Mouse (Mus musculus): ENCODE measurements around the gene Uba1. TPM values are rescaled to one million over a fixed set of nuclear protein-coding genes. Genes with fewer than 3 reads are reported as not detected.
A peak's percentile ranks its signal among the peaks of the same experiment; 100 is the strongest.

Uba1 gene
- polyA plus RNA-seq, 1 experiment from 2014 or later = 189 TPM

- Histone ChIP-seq H3K4me3 (ENCODE audit: low read depth, low read length) (peak overlapping the region; percentile 64), H3K9me3 (ENCODE audit: control insufficient read depth, low read length) (no peaks in the 10 kb centered on the region), H3K27me3 (replicated peaks; ENCODE audit: control insufficient read depth, insufficient read depth, low read length) (no peaks in the 10 kb centered on the region), H3K36me3 (ENCODE audit: control insufficient read depth, insufficient read depth, low read length) (no peaks in the 10 kb centered on the region), H3K4me2 (peak overlapping the region; percentile 75), H3K9ac (ENCODE audit: low read depth, low read length) (peak overlapping the region; percentile 70), H3K27ac (ENCODE audit: low read depth, low read length) (peak overlapping the region; percentile 40; the same call in 1 of the 2 replicates), H3K4me1 (replicated peaks; ENCODE audit: control insufficient read depth, insufficient read depth, low read length) (0 out of 2 replicates have a peak, but pooled peaks cover 2% of the 10 kb centered on the region)
- ATAC-seq (replicated peaks; ENCODE audit: low FRiP score) (peak; percentile 10; the same call in 1 of the 2 replicates), DNase-seq (ENCODE audit: low spot score) (peak; percentile 42)
- 14% methylated on average over 24 of the region's 24 CpGs for WGBS
Measured at GRCm38 (mm10) chrX:20658891-20659406, 823 bp downstream of the Uba1 start.

- peaks cover 7% of the 10 kb centered on the region for H3K4me1 ChIP-seq (replicated peaks; ENCODE audit: control insufficient read depth, insufficient read depth, low read length)
- no peaks in the 10 kb centered on the region for H3K27me3 ChIP-seq (replicated peaks; ENCODE audit: control insufficient read depth, insufficient read depth, low read length)
- H3K4me2 ChIP-seq = no peak overlapping the region; the same call in 1 of the 2 replicates
- no peaks in the 10 kb centered on the region for H3K9me3 ChIP-seq (ENCODE audit: control insufficient read depth, low read length)
- no peak overlapping the region for H3K27ac ChIP-seq (ENCODE audit: low read depth, low read length)
- no peak overlapping the region for H3K9ac ChIP-seq (ENCODE audit: low read depth, low read length)
- H3K36me3 ChIP-seq (ENCODE audit: control insufficient read depth, insufficient read depth, low read length) = no peaks in the 10 kb centered on the region; the same call in 1 of the 2 replicates
- no peak for ATAC-seq (replicated peaks; ENCODE audit: low FRiP score)
- WGBS = 27% methylated on average over 5 of the region's 5 CpGs
- no peak overlapping the region; the same call in 1 of the 2 replicates for H3K4me3 ChIP-seq (ENCODE audit: low read depth, low read length)
- DNase-seq (ENCODE audit: low spot score) = no peak
Measured at GRCm38 (mm10) chrX:20662317-20662715, 4.2 kb downstream of the Uba1 start.

- DNase-seq (ENCODE audit: low spot score) = peak; percentile 75
- 11% methylated on average over 25 of the region's 28 CpGs for WGBS
- peak; percentile 81 for ATAC-seq (replicated peaks; ENCODE audit: low FRiP score)
- Histone ChIP-seq H3K9me3 (ENCODE audit: control insufficient read depth, low read length) (no peaks in the 10 kb centered on the region), H3K27me3 (replicated peaks; ENCODE audit: control insufficient read depth, insufficient read depth, low read length) (no peaks in the 10 kb centered on the region), H3K27ac (ENCODE audit: low read depth, low read length) (peak overlapping the region; percentile 21; the same call in 1 of the 2 replicates), H3K4me2 (peak overlapping the region; percentile 74), H3K4me1 (replicated peaks; ENCODE audit: control insufficient read depth, insufficient read depth, low read length) (peaks cover 7% of the 10 kb centered on the region), H3K4me3 (ENCODE audit: low read depth, low read length) (peak overlapping the region; percentile 70), H3K36me3 (ENCODE audit: control insufficient read depth, insufficient read depth, low read length) (no peaks in the 10 kb centered on the region; the same call in 1 of the 2 replicates), H3K9ac (ENCODE audit: low read depth, low read length) (peak overlapping the region; percentile 76)
Measured at GRCm38 (mm10) chrX:20662716-20663443, 4.8 kb downstream of the Uba1 start.

DNA sequence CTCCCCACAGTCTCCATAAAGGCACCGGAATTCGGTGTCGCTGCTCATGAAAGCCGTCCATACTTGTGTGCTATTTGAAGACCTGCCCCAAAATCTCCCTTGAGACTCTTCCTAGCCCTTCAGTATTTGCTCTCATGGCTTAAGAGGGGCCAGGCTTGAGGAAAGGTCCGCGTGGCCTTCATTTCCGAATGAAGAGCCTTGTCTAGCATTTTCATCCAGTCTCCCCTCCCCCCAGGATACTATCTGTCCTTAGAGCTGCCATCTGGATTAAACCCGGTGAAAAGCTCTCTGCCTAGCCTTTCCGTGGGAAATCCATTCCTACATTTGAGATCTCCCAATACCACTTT lies 5.3 kb downstream of the Uba1 start:
- H3K36me3 ChIP-seq (ENCODE audit: control insufficient read depth, insufficient read depth, low read length) = peaks cover 1% of the 10 kb centered on the region; the same call in 1 of the 2 replicates
- H3K9ac ChIP-seq (ENCODE audit: low read depth, low read length) = peak overlapping the region; percentile 76
- 0 out of 2 replicates have a peak, but pooled peaks have one; percentile 2 for ATAC-seq (replicated peaks; ENCODE audit: low FRiP score)
- peak overlapping the region; percentile 74 for H3K4me2 ChIP-seq
- no peak for DNase-seq (ENCODE audit: low spot score)
- H3K4me1 ChIP-seq (replicated peaks; ENCODE audit: control insufficient read depth, insufficient read depth, low read length) = peaks cover 7% of the 10 kb centered on the region
- H3K9me3 ChIP-seq (ENCODE audit: control insufficient read depth, low read length) = no peaks in the 10 kb centered on the region
- 15% methylated on average over 9 of the region's 9 CpGs for WGBS
- 0 out of 2 replicates have a peak overlapping the region, but pooled peaks have one; percentile 21 for H3K27ac ChIP-seq (ENCODE audit: low read depth, low read length)
- no peaks in the 10 kb centered on the region for H3K27me3 ChIP-seq (replicated peaks; ENCODE audit: control insufficient read depth, insufficient read depth, low read length)
- peak overlapping the region; percentile 70 for H3K4me3 ChIP-seq (ENCODE audit: low read depth, low read length)

- ATAC-seq (replicated peaks; ENCODE audit: low FRiP score) = peak; percentile 93
- Histone ChIP-seq H3K27me3 (replicated peaks; ENCODE audit: control insufficient read depth, insufficient read depth, low read length) (no peaks in the 10 kb centered on the region), H3K9ac (ENCODE audit: low read depth, low read length) (peak within 1 kb of the TSS; percentile 91), H3K4me3 (ENCODE audit: low read depth, low read length) (peak within 1 kb of the TSS; percentile 78), H3K4me1 (replicated peaks; ENCODE audit: control insufficient read depth, insufficient read depth, low read length) (peaks cover 8% of the 10 kb centered on the region; the same call in 1 of the 2 replicates), H3K27ac (ENCODE audit: low read depth, low read length) (peak within 1 kb of the TSS; percentile 91), H3K36me3 (ENCODE audit: control insufficient read depth, insufficient read depth, low read length) (peaks cover under 1% of the 10 kb centered on the region; the same call in 1 of the 2 replicates), H3K9me3 (ENCODE audit: control insufficient read depth, low read length) (no peaks in the 10 kb centered on the region), H3K4me2 (peak within 1 kb of the TSS; percentile 80)
- WGBS = 15% methylated on average over 16 of the region's 16 CpGs
- peak; percentile 64 for DNase-seq (ENCODE audit: low spot score)
Measured at GRCm38 (mm10) chrX:20687519-20688067, 29.5 kb downstream of the Uba1 start, which contains the start of gene Cdk16. Cdk16 (plus strand) TSS chrX:20687954.

DNA sequence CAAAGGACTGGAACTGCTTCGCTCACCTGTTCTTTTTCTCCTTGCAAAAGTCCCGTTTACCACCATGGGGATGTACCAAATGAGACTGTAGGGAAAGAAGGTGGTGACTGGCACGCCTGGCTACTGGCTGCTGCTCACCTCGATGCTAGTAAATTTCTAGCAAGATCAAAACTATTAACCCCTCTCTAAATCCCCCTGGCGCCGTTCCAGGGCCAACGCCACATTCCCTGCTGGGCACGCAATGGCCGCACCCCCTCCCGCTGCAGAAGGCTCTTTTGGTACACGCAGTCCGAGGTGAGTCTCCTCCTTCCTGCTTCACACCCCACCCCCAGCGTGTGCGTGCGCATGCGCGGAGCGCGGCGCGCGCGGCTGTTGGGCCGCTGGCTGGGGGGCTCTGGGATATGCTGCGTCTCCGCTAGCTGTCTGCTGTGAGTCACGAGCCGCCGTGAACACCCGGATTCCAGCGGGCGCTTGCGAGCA lies 30.0 kb downstream of the Uba1 start:
- ATAC-seq (replicated peaks; ENCODE audit: low FRiP score) (peak; percentile 86), DNase-seq (ENCODE audit: low spot score) (peak; percentile 76)
- H3K9me3 ChIP-seq (ENCODE audit: control insufficient read depth, low read length) = no peaks in the 10 kb centered on the region
- H3K36me3 ChIP-seq (ENCODE audit: control insufficient read depth, insufficient read depth, low read length) = peaks cover 2% of the 10 kb centered on the region; the same call in 1 of the 2 replicates
- peaks cover 8% of the 10 kb centered on the region; the same call in 1 of the 2 replicates for H3K4me1 ChIP-seq (replicated peaks; ENCODE audit: control insufficient read depth, insufficient read depth, low read length)
- WGBS = 11% methylated on average over 33 of the region's 33 CpGs
- H3K9ac ChIP-seq (ENCODE audit: low read depth, low read length) = peak overlapping the region; percentile 91
- no peaks in the 10 kb centered on the region for H3K27me3 ChIP-seq (replicated peaks; ENCODE audit: control insufficient read depth, insufficient read depth, low read length)
- peak overlapping the region; percentile 78 for H3K4me3 ChIP-seq (ENCODE audit: low read depth, low read length)
- H3K27ac ChIP-seq (ENCODE audit: low read depth, low read length) = peak overlapping the region; percentile 91
- peak overlapping the region; percentile 80 for H3K4me2 ChIP-seq

GRCm38 (mm10) chrX:20688615-20689014 lies 30.5 kb downstream of the Uba1 start:
- H3K4me3 ChIP-seq (ENCODE audit: low read depth, low read length) = peak overlapping the region; percentile 78
- peak overlapping the region; percentile 91 for H3K27ac ChIP-seq (ENCODE audit: low read depth, low read length)
- peak; percentile 52 for DNase-seq (ENCODE audit: low spot score)
- peak overlapping the region; percentile 80 for H3K4me2 ChIP-seq
- H3K4me1 ChIP-seq (replicated peaks; ENCODE audit: control insufficient read depth, insufficient read depth, low read length) = peaks cover 8% of the 10 kb centered on the region; the same call in 1 of the 2 replicates
- no peaks in the 10 kb centered on the region for H3K9me3 ChIP-seq (ENCODE audit: control insufficient read depth, low read length)
- 6% methylated on average over 17 of the region's 35 CpGs for WGBS
- H3K9ac ChIP-seq (ENCODE audit: low read depth, low read length) = peak overlapping the region; percentile 91
- H3K36me3 ChIP-seq (ENCODE audit: control insufficient read depth, insufficient read depth, low read length) = peaks cover 4% of the 10 kb centered on the region; the same call in 1 of the 2 replicates
- peak; percentile 40 for ATAC-seq (replicated peaks; ENCODE audit: low FRiP score)
- H3K27me3 ChIP-seq (replicated peaks; ENCODE audit: control insufficient read depth, insufficient read depth, low read length) = no peaks in the 10 kb centered on the region

GRCm38 (mm10) chrX:20691566-20691965 lies 33.4 kb downstream of the Uba1 start:
- ATAC-seq (replicated peaks; ENCODE audit: low FRiP score) = no peak
- WGBS = 70% methylated on average over 3 of the region's 3 CpGs
- Histone ChIP-seq H3K36me3 (ENCODE audit: control insufficient read depth, insufficient read depth, low read length) (peaks cover 11% of the 10 kb centered on the region; the same call in 1 of the 2 replicates), H3K9ac (ENCODE audit: low read depth, low read length) (no peak overlapping the region), H3K27me3 (replicated peaks; ENCODE audit: control insufficient read depth, insufficient read depth, low read length) (no peaks in the 10 kb centered on the region), H3K4me2 (no peak overlapping the region), H3K27ac (ENCODE audit: low read depth, low read length) (no peak overlapping the region), H3K4me3 (ENCODE audit: low read depth, low read length) (no peak overlapping the region), H3K4me1 (replicated peaks; ENCODE audit: control insufficient read depth, insufficient read depth, low read length) (peaks cover 8% of the 10 kb centered on the region; the same call in 1 of the 2 replicates), H3K9me3 (ENCODE audit: control insufficient read depth, low read length) (no peaks in the 10 kb centered on the region)
- no peak for DNase-seq (ENCODE audit: low spot score)

Measured in liver, embryonic 11.5 days (tissue).